Mouse (Mus musculus) testis, adult 2 months (tissue): ENCODE results near the gene Scyl3. TPM values are rescaled to one million over a fixed set of nuclear protein-coding genes. Genes with fewer than 3 reads are reported as not detected.

Experiments used
- H3K27ac ChIP-seq: fragments of 200-500 bp; 2 replicates; pipeline ENCODE4 v1.5.1; 2012; ENCODE audit warnings: low read depth, low read length; ENCODE audit not compliant: control insufficient read depth, insufficient read depth
- H3K27me3 ChIP-seq: fragments of 200-500 bp; 2 replicates; pipeline ENCODE4 v1.6.1; 2012; ENCODE audit warnings: mild to moderate bottlenecking, low read length, moderate library complexity; ENCODE audit not compliant: control insufficient read depth, insufficient read depth
- H3K36me3 ChIP-seq: fragments of 200-500 bp; 2 replicates; pipeline ENCODE4 v1.6.1; 2012; ENCODE audit warnings: mild to moderate bottlenecking, low read length; ENCODE audit not compliant: control insufficient read depth, insufficient read depth
- H3K4me1 ChIP-seq: fragments of 200-500 bp; 2 replicates; pipeline ENCODE4 v1.6.1; 2012; ENCODE audit warnings: low read length; ENCODE audit not compliant: control insufficient read depth, insufficient read depth
- H3K4me3 ChIP-seq: fragments of 200-500 bp; 2 replicates; pipeline ENCODE4 v1.5.1; 2012; ENCODE audit warnings: low read depth, mild to moderate bottlenecking, low read length, moderate library complexity, mixed read lengths; ENCODE audit not compliant: control insufficient read depth
- CTCF ChIP-seq: fragments of 200-500 bp; IDR thresholded peaks from 2 replicates; pipeline ENCODE4 v1.5.1; 2012; ENCODE audit warnings: low read depth, mild to moderate bottlenecking, inconsistent platforms, low read length, moderate library complexity; ENCODE audit not compliant: control insufficient read depth, insufficient read depth, insufficient replicate concordance
- POLR2A ChIP-seq: fragments of 200-500 bp; IDR thresholded peaks from 2 replicates; pipeline ENCODE4 v1.6.1; 2012; ENCODE audit warnings: low read depth, mild to moderate bottlenecking, inconsistent platforms, low read length, moderate library complexity; ENCODE audit not compliant: control insufficient read depth
- polyA plus RNA-seq: library from polyadenylated mRNA; depleted of rRNA; stranded (reverse); fragments of >200 nt; gene quantifications from 2 replicates; pipeline ENCODE4 v1.2.3, GENCODE M21; 2012; rRNA removed

Gene Scyl3
- polyA plus RNA-seq, 1 experiment: 9.0 TPM

DNA sequence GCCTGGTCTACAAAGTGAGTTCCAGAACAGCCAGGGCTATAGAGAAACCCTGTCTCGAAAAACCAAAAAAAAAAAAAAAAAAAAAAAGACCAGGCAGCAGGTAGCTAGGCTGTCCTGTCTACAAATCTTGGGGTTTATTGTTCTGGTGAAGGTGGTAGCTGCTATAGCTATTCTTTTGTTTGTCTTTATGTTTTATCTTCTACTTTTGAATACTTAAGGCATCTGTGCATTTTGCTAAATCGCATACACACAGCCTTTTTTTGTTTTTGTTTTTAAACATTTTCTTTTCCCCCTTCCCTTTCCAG, 66.7 kb downstream of the Scyl3 start:
- no peaks in the 10 kb centered on the region for H3K36me3 ChIP-seq
- H3K27ac ChIP-seq: no peak overlapping the region
- H3K4me1 ChIP-seq: peaks cover 5% of the 10 kb centered on the region
- no peak for TF ChIP-seq POLR2A
- TF ChIP-seq CTCF: no peak
- H3K27me3 ChIP-seq: no peaks in the 10 kb centered on the region
- H3K4me3 ChIP-seq: no peak overlapping the region

DNA sequence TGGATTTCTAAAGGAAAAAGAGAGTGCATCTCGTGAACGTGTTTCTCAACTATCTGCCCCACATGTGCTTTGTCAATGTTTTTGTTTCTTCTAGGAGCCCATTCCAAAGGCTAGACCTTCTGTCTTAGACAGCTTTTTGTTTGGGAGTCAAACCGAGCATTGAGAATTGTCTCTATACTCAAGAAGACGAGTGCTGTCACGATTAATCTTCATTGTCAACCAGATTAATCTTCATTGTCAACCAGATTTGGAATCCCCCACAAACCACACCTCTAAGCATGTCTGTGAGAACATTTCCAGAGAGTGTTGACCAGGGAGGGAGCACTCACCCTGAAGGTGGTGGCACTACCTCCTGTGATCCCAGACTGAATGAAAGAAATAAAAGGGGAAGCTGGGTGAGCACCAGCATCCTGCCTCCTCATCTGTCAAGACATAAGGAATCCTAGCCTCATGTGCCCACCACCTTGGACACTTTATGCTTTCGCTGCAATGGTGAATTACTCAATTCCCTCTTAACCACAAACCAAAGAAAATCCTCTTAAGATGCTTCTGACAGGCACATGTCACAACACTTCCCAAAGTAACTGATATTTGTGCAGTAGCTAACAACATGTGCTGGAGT, 73.0 kb downstream of the Scyl3 start:
- no peak overlapping the region for H3K27ac ChIP-seq
- no peaks in the 10 kb centered on the region for H3K4me1 ChIP-seq
- no peaks in the 10 kb centered on the region for H3K27me3 ChIP-seq
- no peaks in the 10 kb centered on the region for H3K36me3 ChIP-seq
- no peak overlapping the region for H3K4me3 ChIP-seq
- no peak for TF ChIP-seq POLR2A
- no peak for TF ChIP-seq CTCF

DNA sequence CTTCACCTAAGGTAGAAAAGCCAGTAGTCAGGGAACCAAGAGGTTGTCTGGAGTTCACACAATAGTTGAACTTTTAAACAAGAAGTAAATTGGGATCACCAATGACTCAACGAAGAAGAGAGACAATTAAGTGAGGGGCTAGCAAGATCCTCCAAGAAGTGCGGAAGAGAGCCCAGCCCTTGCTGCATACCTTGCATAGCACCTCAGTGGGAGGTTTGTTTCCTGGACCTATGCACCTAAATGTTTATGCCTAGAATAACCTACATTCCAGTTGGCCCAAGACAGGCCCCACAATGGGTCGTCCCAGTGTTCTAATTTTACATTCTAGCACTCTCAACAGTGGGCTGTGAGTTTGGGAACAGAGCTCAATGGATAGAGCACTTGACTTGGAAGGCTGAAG, 75.4 kb downstream of the Scyl3 start:
- no peaks in the 10 kb centered on the region for H3K36me3 ChIP-seq
- no peaks in the 10 kb centered on the region for H3K27me3 ChIP-seq
- TF ChIP-seq POLR2A (no peak), CTCF (no peak)
- no peaks in the 10 kb centered on the region for H3K4me1 ChIP-seq
- H3K4me3 ChIP-seq: no peak overlapping the region
- H3K27ac ChIP-seq: no peak overlapping the region

Other genes starting within 250 kb of the Scyl3 start
- 0.24 and 0.27 TPM in 2 replicates for gene Mettl11b, start 203.9 kb upstream of the Scyl3 start, polyA plus RNA-seq
- 53.3 and 62.6 TPM in 2 replicates for gene Kifap3, start 149.5 kb upstream of the Scyl3 start, polyA plus RNA-seq
- 6.9 and 9.6 TPM in 2 replicates for gene BC055324, start 65.7 kb downstream of the Scyl3 start, polyA plus RNA-seq
- 0.86 and 0.87 TPM in 2 replicates for gene Mettl18, start 65.8 kb downstream of the Scyl3 start, polyA plus RNA-seq
- gene Sele, start 119.1 kb downstream of the Scyl3 start, polyA plus RNA-seq: 0.26 and 0.49 TPM in 2 replicates
- 1.3 and 2.2 TPM in 2 replicates for gene Sell, start 132.9 kb downstream of the Scyl3 start, polyA plus RNA-seq
- gene Selp, start 186.2 kb downstream of the Scyl3 start, polyA plus RNA-seq: 1.6 and 3.2 TPM in 2 replicates
- 7.1 and 8.1 TPM in 2 replicates for gene F5, start 222.7 kb downstream of the Scyl3 start, polyA plus RNA-seq